Mouse (Mus musculus): ENCODE results near the gene Klhl29. TPM values are rescaled to one million over a fixed set of nuclear protein-coding genes. Genes with fewer than 3 reads are reported as not detected.

Klhl29 gene
- polyA plus RNA-seq, 1 experiment from 2014 or later: 2.5 TPM

GRCm38 (mm10) chr12:5143903-5144781 lies 231.3 kb downstream of the Klhl29 start:
- H3K9me3 ChIP-seq: no peaks in the 10 kb centered on the region
- no peak overlapping the region for H3K9ac ChIP-seq
- H3K36me3 ChIP-seq: no peaks in the 10 kb centered on the region
- 16% methylated on average over 5 of the region's 5 CpGs for WGBS
- H3K4me2 ChIP-seq (replicated peaks): no peak overlapping the region
- no peak overlapping the region for H3K4me3 ChIP-seq
- H3K4me1 ChIP-seq: peaks cover 21% of the 10 kb centered on the region
- no peak overlapping the region for H3K27ac ChIP-seq
- H3K27me3 ChIP-seq (replicated peaks): no peaks in the 10 kb centered on the region
- ATAC-seq (ENCODE audit: low FRiP score, low read depth): peak; percentile 73

GRCm38 (mm10) chr12:5143224-5143623 lies 232.3 kb downstream of the Klhl29 start:
- no peak overlapping the region for H3K27ac ChIP-seq
- peak; percentile 43 for ATAC-seq (ENCODE audit: low FRiP score, low read depth)

GRCm38 (mm10) chr12:5142776-5143175 lies 232.7 kb downstream of the Klhl29 start:
- H3K4me3 ChIP-seq: no peak overlapping the region
- 9% methylated on average over 3 of the region's 3 CpGs for WGBS

More at GRCm38 (mm10) chr12:5143224-5143623, 232.3 kb downstream of the Klhl29 start:
- Histone ChIP-seq H3K27me3 (replicated peaks) (no peaks in the 10 kb centered on the region), H3K9ac (no peak overlapping the region), H3K9me3 (no peaks in the 10 kb centered on the region), H3K4me2 (replicated peaks) (no peak overlapping the region), H3K4me3 (no peak overlapping the region), H3K4me1 (peaks cover 21% of the 10 kb centered on the region), H3K36me3 (no peaks in the 10 kb centered on the region)
- WGBS: 76% methylated on average over 5 of the region's 5 CpGs

GRCm38 (mm10) chr12:5141040-5141439 lies 234.4 kb downstream of the Klhl29 start:
- H3K9ac ChIP-seq: no peak overlapping the region

More at GRCm38 (mm10) chr12:5142776-5143175, 232.7 kb downstream of the Klhl29 start:
- H3K36me3 ChIP-seq: peaks cover under 1% of the 10 kb centered on the region; the same call in 1 of the 2 replicates
- H3K4me2 ChIP-seq (replicated peaks): no peak overlapping the region
- H3K4me1 ChIP-seq: peaks cover 21% of the 10 kb centered on the region
- H3K9me3 ChIP-seq: no peaks in the 10 kb centered on the region
- no peaks in the 10 kb centered on the region for H3K27me3 ChIP-seq (replicated peaks)
- peak; percentile 48; the same call in 1 of the 2 replicates for ATAC-seq (ENCODE audit: low FRiP score, low read depth)
- no peak overlapping the region for H3K27ac ChIP-seq
- H3K9ac ChIP-seq: no peak overlapping the region

GRCm38 (mm10) chr12:5139302-5139701 lies 236.2 kb downstream of the Klhl29 start:
- no peaks in the 10 kb centered on the region for H3K9me3 ChIP-seq
- no peak overlapping the region for H3K4me2 ChIP-seq (replicated peaks)
- H3K4me1 ChIP-seq: peaks cover 18% of the 10 kb centered on the region
- no peak for ATAC-seq (ENCODE audit: low FRiP score, low read depth)
- WGBS: 78% methylated on average over 4 of the region's 4 CpGs
- peaks cover 8% of the 10 kb centered on the region; the same call in 1 of the 2 replicates for H3K36me3 ChIP-seq
- no peaks in the 10 kb centered on the region for H3K27me3 ChIP-seq (replicated peaks)
- H3K27ac ChIP-seq: no peak overlapping the region
- no peak overlapping the region for H3K4me3 ChIP-seq
- H3K9ac ChIP-seq: no peak overlapping the region

More at GRCm38 (mm10) chr12:5141040-5141439, 234.4 kb downstream of the Klhl29 start:
- no peaks in the 10 kb centered on the region for H3K27me3 ChIP-seq (replicated peaks)
- no peak for ATAC-seq (ENCODE audit: low FRiP score, low read depth)
- H3K9me3 ChIP-seq: no peaks in the 10 kb centered on the region
- H3K27ac ChIP-seq: no peak overlapping the region
- 70% methylated on average over 4 of the region's 4 CpGs for WGBS
- H3K4me2 ChIP-seq (replicated peaks): no peak overlapping the region
- H3K4me3 ChIP-seq: no peak overlapping the region
- peaks cover 21% of the 10 kb centered on the region for H3K4me1 ChIP-seq
- peaks cover 8% of the 10 kb centered on the region; the same call in 1 of the 2 replicates for H3K36me3 ChIP-seq

- Histone ChIP-seq H3K9me3 (no peaks in the 10 kb centered on the region), H3K36me3 (peaks cover 8% of the 10 kb centered on the region; the same call in 1 of the 2 replicates), H3K27me3 (replicated peaks) (no peaks in the 10 kb centered on the region), H3K4me3 (no peak overlapping the region), H3K9ac (no peak overlapping the region), H3K4me2 (replicated peaks) (no peak overlapping the region), H3K4me1 (no peaks in the 10 kb centered on the region), H3K27ac (no peak overlapping the region)
- WGBS: 23% methylated on average over 4 of the region's 4 CpGs
- peak; percentile 61; the same call in 1 of the 2 replicates for ATAC-seq (ENCODE audit: low FRiP score, low read depth)
Observed at GRCm38 (mm10) chr12:5136300-5136699, 239.2 kb downstream of the Klhl29 start.

GRCm38 (mm10) chr12:5129190-5129589 lies 246.3 kb downstream of the Klhl29 start:
- Histone ChIP-seq H3K9ac (no peak overlapping the region), H3K9me3 (no peaks in the 10 kb centered on the region), H3K4me1 (no peaks in the 10 kb centered on the region), H3K4me2 (replicated peaks) (no peak overlapping the region), H3K36me3 (no peaks in the 10 kb centered on the region), H3K4me3 (no peak overlapping the region), H3K27me3 (replicated peaks) (no peaks in the 10 kb centered on the region), H3K27ac (no peak overlapping the region)
- no peak for ATAC-seq (ENCODE audit: low FRiP score, low read depth)
- WGBS: 83% methylated on average over 4 of the region's 4 CpGs

- H3K27me3 ChIP-seq (replicated peaks): no peaks in the 10 kb centered on the region
- H3K4me2 ChIP-seq (replicated peaks): no peak overlapping the region
- H3K4me3 ChIP-seq: no peak overlapping the region
- no peaks in the 10 kb centered on the region for H3K36me3 ChIP-seq
- no peak for ATAC-seq (ENCODE audit: low FRiP score, low read depth)
- H3K4me1 ChIP-seq: peaks cover 5% of the 10 kb centered on the region; the same call in 1 of the 2 replicates
- H3K27ac ChIP-seq: no peak overlapping the region
- 79% methylated on average over 7 of the region's 7 CpGs for WGBS
- H3K9me3 ChIP-seq: no peaks in the 10 kb centered on the region
- no peak overlapping the region for H3K9ac ChIP-seq
Observed at GRCm38 (mm10) chr12:5125907-5126306, 249.6 kb downstream of the Klhl29 start.

GRCm38 (mm10) chr12:5122972-5123371 lies 252.5 kb downstream of the Klhl29 start:
- Histone ChIP-seq H3K9me3 (no peaks in the 10 kb centered on the region), H3K4me3 (no peak overlapping the region), H3K36me3 (no peaks in the 10 kb centered on the region), H3K27ac (no peak overlapping the region), H3K27me3 (replicated peaks) (no peaks in the 10 kb centered on the region), H3K4me1 (peaks cover 17% of the 10 kb centered on the region; the same call in 1 of the 2 replicates), H3K4me2 (replicated peaks) (no peak overlapping the region), H3K9ac (no peak overlapping the region)
- WGBS: 53% methylated on average over 8 of the region's 8 CpGs
- ATAC-seq (ENCODE audit: low FRiP score, low read depth): no peak

GRCm38 (mm10) chr12:5120249-5120648 lies 255.2 kb downstream of the Klhl29 start:
- H3K9me3 ChIP-seq: no peaks in the 10 kb centered on the region
- peaks cover 17% of the 10 kb centered on the region; the same call in 1 of the 2 replicates for H3K4me1 ChIP-seq
- H3K4me3 ChIP-seq: no peak overlapping the region
- no peak overlapping the region for H3K9ac ChIP-seq
- ATAC-seq (ENCODE audit: low FRiP score, low read depth): peak; percentile 38
- no peak overlapping the region for H3K27ac ChIP-seq
- peak overlapping the region; percentile 54 for H3K4me2 ChIP-seq (replicated peaks)
- no peaks in the 10 kb centered on the region for H3K27me3 ChIP-seq (replicated peaks)
- WGBS: 63% methylated on average over 6 of the region's 6 CpGs
- no peaks in the 10 kb centered on the region for H3K36me3 ChIP-seq

GRCm38 (mm10) chr12:5119726-5120125 lies 255.8 kb downstream of the Klhl29 start:
- no peaks in the 10 kb centered on the region for H3K9me3 ChIP-seq
- H3K4me2 ChIP-seq (replicated peaks): peak overlapping the region; percentile 54
- no peaks in the 10 kb centered on the region for H3K36me3 ChIP-seq
- H3K4me3 ChIP-seq: no peak overlapping the region; the same call in 1 of the 2 replicates
- ATAC-seq (ENCODE audit: low FRiP score, low read depth): peak; percentile 91
- H3K9ac ChIP-seq: no peak overlapping the region
- H3K27ac ChIP-seq: no peak overlapping the region
- peaks cover 17% of the 10 kb centered on the region; the same call in 1 of the 2 replicates for H3K4me1 ChIP-seq
- no peaks in the 10 kb centered on the region for H3K27me3 ChIP-seq (replicated peaks)
- 13% methylated on average over 15 of the region's 15 CpGs for WGBS

- Histone ChIP-seq H3K27ac (no peak overlapping the region), H3K9me3 (no peaks in the 10 kb centered on the region), H3K9ac (no peak overlapping the region), H3K4me2 (replicated peaks) (peak overlapping the region; percentile 54), H3K27me3 (replicated peaks) (no peaks in the 10 kb centered on the region), H3K4me1 (peaks cover 17% of the 10 kb centered on the region; the same call in 1 of the 2 replicates), H3K36me3 (no peaks in the 10 kb centered on the region), H3K4me3 (no peak overlapping the region; the same call in 1 of the 2 replicates)
- ATAC-seq (ENCODE audit: low FRiP score, low read depth): no peak
- 42% methylated on average over 9 of the region's 9 CpGs for WGBS
Observed at GRCm38 (mm10) chr12:5119286-5119685, 256.2 kb downstream of the Klhl29 start.

Data from neural tube, embryonic 12.5 days (tissue).